Mouse (Mus musculus): ENCODE data around the gene Cfap70. TPM values are rescaled to one million over a fixed set of nuclear protein-coding genes. Genes with fewer than 3 reads are reported as not detected.

Cfap70 gene
- total RNA-seq, 2 experiments from 2014 or later: 1.7 to 2.9 TPM

DNA sequence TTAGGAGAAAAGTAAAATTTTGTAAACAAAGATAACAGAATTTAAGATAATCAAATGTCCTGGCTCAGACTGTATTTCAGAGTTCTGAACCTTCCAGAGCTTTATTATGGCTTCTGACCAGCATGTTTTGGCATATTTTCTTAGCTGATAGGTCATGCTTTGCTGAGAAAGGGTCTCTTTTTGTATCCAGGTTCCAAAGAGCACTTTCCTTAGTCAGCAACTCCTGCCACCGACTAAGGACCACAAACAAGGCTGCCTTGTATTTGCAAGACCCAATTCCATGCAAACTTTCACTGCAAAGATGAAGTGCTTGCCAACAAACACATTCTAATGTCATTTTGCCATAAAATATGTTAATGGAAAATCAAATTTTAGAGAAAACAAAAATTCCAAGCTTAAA is 22.2 kb downstream of the Cfap70 start:
- intact Hi-C loops (cut with DNase I): no loop called here

DNA sequence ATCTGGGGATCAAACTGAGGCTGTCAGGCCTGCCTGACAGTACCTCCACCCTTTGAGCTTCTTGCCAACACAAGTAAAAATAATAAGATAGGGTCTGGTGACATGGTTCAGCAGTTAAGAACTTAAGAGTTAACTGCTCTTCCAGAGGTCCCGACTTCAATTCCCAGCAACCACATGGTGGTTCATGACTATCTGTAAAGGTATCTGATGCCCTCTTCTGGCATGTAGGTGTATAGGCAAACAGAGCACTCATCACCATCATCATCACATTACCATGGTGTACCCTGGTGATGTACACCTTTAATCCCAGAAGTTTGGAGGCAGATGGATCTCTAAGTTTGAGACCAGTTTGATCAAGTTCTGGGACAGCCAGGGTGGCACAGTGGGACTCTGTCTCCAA is 23.4 kb downstream of the Cfap70 start:
- no peak for DNase-seq
- intact Hi-C loops (cut with DNase I): no loop called here

More for the DNA sequence above, 22.2 kb downstream of the Cfap70 start:
- DNase-seq: no peak

DNA sequence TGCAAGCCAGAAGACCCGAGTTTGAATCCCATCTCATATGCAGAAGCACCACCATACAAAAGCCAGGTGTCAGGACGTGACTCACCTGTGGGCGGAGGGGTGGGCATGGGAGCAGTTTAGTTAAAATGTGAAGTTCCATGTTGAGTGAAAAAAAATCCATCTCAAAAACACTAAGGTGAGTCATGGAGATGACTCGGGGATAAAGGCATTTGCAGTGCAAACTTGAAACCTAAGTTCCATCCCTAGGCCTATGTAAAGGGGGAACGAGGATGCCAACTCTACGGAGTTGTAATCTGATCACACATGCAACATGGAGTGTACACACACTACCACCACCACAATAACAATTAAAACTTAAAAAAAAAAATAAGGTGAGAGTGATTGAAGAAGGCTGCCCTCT is 29.0 kb downstream of the Cfap70 start:
- intact Hi-C loops (cut with DNase I): no loop called here
- no peak for DNase-seq

DNA sequence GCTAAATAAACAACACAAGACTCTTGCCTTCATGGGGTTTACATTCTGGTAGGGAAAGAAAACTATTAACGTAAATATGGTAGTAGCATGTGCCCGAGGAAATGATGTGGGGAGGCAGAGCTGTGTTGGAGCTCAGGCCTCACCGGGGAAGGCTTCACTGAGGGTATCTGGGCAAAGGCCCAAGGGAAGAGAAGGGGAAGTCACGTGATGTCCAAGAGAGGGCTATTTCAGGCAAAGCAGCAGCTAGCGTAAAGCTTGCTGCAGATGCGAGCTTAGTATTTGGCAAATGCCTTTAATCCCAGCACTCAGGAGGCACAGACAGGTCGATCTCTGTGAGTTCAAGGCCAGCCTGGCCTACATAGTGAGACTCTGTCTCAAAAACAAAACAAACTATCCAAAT is 29.8 kb downstream of the Cfap70 start:
- intact Hi-C loops (cut with DNase I): no loop called here
- DNase-seq: no peak

DNA sequence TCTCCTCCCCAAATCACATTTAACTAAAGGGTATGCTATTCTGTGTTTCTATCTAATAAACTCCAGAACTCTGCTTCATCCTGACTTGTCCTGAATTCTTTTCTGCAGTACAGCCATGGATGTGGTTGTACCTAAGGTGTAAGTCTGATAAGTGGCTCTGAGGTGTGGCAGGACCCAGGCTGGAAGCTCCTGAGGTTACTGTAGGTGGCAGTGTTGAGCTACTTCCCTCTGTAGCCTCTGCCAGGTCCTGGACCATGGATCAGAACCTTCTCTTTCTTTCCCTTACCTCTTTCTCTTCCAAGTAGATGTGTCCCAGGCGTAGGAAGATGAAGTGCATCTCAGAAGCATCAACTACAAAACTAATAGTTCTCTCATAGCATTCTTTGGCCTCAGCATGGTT is 52.0 kb downstream of the Cfap70 start:
- intact Hi-C loops (cut with DNase I): no loop called here
- DNase-seq: peak; percentile 18

DNA sequence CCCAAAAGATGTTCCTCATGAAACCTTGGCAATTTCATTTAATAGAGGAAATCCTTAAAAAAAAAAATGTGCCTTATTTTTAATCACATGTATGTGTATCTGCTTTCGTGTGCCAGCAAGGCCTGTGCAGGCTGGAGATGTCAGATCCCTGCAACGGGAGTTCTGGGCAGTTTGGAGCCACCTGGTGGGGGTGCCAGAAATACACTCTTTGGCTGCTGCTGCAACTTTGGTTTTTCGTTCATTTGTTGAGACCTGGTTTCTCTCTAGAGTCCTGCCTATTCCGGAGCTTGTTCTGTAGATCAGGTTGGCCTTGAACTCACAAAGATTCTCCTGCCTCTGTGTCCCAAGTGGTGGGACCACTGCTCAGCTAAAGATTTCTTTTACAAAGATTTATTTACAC is 53.2 kb downstream of the Cfap70 start:
- DNase-seq: peak; percentile 24
- intact Hi-C loops (cut with DNase I): loop anchor here (10.0 kb wide), 1 partner anchor 46 kb away; no protein-coding TSS in a partner anchor

DNA sequence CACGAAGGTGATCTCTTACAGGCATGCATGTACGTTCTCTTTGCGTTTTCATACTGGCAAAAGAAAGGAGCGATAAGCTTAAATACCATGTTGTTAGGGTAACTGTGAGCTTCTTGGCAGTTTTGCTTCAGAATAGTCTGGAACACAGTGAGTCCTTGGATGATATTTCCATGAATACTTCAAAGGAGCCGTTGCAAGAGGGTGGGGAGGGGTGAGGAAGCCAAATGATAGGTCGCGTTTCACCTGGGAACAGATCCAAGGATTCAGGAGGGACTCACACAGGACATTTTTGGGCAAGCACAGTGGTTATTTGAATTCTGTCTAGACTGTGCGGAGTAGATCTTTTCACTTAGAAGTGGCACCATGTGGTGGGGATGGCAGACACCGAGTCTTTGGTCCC is 54.8 kb downstream of the Cfap70 start:
- intact Hi-C loops (cut with DNase I): loop anchor here (10.0 kb wide), 1 partner anchor 48 kb away; no protein-coding TSS in a partner anchor
- no peak for DNase-seq

DNA sequence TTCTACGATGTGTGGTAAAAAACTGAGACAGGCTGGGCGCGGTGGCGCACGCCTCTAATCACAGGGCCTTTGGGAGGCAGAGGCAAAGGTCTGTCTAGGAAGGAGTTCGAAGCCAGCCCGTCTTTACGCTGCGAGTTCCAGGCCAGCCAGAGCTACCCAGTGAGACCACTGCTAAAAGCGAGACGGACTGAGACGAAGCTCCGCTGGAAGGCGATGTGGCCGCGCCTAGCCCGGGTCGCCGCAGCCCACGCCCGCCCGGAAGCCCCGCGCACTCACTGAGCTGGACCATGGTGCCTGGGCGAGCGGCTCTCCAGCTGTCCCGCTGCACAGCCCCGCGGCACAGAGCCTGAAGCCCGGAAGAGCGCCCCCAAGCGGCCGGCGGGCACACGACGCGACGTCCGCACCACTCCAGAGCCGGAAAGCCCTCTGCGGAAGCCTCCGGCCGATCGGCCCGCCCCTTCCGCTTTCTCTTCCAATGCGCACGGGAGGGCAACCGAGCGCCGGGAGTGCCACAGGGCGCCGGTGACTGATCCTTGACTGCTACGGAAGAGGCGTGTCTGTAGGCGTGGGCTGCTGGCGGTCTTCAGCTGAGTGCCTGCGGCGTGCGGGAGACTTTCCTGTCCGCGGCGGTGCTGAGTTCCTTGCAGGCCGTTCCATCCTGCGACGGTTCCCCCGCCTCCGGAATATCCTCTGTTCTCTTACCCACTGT is 58.7 kb downstream of the Cfap70 start, which contains the start of gene Mrps16:
Gene Mrps16 (minus strand): TSS at position 430 of the 709 bp plus-strand sequence.
- intact Hi-C loops (cut with DNase I): loop anchor here (10.0 kb wide), 1 partner anchor 51 kb away; no protein-coding TSS in a partner anchor
- DNase-seq: peak; percentile 96

DNA sequence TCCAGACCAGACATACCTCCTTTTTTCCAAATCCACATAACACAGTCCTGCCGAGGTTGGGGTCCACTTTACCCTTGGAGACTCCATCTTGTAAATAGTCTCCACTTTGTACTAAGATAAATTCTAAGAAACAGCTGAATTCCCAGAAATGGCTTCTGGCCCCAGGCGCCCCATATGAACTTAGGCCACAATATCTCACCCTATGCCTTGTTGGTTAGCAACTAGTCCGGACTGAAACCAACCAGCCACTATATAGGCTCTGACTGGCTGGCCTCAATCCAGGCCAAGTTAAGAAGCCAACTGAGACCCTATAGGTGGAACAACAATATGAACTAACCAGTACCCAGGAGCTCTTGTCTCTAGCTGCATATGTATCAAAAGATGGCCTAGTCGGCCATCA is 59.7 kb downstream of the Cfap70 start:
- no peak for DNase-seq
- intact Hi-C loops (cut with DNase I): loop anchor here (10.0 kb wide), 1 partner anchor 52 kb away; no protein-coding TSS in a partner anchor

DNA sequence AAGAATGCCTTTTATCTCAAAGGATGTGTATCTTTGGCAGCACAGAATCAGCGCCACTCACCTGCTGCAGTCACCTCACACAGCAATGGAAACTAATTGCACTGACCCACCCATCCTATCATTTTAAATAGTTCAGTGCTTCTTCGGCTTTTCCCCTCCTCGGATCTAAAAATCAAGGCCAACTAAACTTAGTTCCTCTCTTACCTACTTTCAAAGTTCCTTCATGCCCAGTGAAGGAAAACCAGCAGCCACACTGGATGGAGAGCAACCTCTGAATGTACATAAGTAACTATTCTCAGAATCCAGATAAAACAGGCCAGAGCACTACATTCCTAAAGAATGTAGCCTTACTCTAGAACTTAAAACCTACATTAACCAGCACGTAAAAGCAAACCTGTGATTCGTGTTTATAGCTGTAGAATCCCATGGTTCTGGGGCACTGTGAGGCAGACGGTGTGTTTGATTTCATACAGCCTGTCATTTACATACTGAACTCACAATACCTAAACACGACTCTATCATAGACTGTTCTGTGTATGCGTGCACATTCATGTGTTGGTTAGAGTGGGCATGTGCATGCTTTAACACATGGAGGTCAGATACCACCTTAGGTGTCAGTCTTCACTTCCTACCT is 62.5 kb downstream of the Cfap70 start:
- DNase-seq: no peak
- intact Hi-C loops (cut with DNase I): loop anchor here (10.0 kb wide), 1 partner anchor 55 kb away; no protein-coding TSS in a partner anchor

DNA sequence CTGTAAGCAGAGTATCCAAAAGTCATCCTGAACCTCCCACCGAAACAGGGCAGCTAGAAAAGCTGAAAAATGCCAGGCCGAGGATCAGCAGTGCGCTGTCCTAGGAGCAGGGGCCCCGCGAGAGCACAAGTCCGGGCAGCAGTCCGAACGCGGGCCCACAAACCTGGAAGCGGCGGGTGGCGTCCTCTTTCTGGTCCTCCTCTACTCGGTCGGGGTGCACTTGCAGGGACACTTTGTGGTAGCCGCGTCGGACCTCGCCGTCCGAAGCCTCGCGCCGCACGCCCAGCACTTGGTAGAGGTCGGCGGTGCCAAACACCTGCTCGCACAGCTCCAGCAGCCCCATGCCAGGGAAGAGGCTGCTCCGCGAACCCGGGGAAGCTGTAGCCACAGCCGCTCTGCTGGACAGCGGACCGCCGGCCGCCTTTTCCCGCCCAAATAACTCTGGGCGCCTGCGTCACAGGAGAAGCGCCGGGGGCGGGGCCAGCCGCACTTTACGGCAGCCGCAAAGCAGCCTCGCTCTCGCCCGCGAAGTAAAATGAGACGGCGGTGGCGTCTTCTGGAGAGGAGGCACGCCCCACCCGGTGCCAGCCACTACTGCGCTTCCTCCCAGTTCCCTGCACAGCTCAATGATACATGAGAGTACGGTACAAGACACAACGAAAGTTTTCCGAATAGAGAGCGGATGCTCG is 63.4 kb downstream of the Cfap70 start, which contains the start of gene Dnajc9:
Gene Dnajc9 (minus strand): TSS at position 470 of the 689 bp plus-strand sequence.
- peak; percentile 96 for DNase-seq
- intact Hi-C loops (cut with DNase I): no loop called here

DNA sequence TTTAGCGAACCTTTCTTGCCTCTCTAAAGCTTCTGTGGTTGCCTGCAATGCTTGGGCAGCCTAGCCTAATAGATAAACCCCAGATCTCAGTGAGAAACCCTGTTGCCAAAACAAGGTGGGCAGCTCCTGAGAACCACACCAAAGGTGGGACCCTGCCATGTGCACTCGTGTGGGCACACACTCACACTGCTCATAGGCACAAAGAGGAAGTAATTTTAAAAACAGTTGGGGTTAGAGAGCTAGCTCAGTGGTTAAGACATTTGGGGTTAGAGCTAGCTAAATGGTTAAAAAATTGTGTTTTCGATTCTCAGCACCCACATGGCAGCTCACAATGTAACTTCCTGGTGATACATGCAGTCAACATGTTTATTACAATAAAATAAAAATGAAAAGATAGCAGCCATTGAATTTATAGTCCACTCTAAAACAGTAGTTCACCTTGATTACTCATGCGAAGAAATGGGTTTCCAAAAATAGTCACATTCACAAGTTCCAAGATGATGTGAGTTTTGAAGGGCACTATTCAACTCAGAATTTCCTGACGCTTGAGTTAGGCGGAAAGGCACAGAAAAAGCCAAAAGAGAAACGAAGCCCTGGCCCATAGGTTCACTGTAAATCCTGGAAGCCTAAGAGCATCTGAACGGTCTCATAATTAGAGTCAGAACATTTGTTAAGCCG is 72.1 kb downstream of the Cfap70 start:
- intact Hi-C loops (cut with DNase I): no loop called here
- no peak for DNase-seq

DNA sequence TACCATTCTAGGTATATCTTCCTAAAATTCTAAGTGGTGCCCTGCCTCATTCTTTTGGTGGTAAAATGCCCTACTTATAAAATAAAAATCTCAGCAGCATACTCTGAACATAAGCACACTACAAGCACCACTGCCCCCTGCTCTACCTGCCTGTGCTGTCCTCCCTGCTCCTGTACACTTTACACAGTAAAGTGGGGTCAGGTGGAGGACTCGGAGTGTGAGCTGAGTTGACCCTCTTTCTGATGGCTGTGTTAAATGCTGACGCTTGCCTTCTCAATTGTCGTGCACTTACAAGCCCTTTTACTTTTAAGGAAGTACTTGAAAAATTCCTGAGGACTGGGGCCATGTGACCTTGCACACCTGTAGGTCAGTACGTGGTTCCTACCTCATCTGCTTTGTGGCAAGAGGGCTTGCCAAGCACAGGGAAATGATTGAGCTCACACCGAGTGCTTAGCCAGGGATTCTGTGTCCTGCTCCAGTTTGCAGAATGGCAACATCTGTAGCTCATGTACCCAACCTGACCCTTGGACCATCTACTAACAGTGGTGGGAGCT is 72.9 kb downstream of the Cfap70 start:
- no peak for DNase-seq
- intact Hi-C loops (cut with DNase I): no loop called here

DNA sequence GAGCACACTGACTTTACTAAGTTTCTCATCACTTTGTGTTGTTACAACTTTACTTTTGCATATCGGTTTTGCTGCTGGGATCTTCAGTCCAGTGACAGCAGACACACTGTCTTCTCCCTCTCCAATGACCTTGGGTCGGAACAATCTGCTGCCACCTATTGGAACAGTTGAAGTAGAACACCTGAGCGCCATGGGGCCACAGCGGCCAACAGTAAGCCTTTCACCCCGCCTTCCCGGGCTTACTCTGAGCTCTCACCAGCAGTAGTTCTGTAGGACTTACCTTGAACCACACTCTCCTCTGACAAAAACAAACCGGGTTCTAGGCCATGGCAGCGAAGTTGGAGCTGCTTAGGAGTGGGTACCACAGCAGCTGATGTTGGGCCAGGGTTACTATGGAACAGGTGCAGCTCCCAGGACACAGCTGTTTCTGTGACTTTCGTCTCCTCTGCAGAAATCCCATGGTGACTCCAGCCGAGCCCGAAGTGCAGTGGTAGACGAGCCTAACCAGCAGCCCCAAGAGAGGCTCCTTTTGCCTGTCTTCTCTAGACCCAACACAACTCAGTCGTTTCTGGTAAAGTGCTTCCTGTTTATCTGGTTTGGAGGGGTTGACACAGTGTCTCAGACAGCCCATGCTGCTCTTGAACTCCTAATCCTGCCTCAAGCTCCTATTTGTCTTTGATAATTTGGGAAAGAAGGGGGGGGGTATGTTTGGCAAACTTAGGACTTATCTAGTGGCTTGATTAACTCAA is 73.5 kb downstream of the Cfap70 start:
- peak; percentile 24 for DNase-seq
- intact Hi-C loops (cut with DNase I): no loop called here

DNA sequence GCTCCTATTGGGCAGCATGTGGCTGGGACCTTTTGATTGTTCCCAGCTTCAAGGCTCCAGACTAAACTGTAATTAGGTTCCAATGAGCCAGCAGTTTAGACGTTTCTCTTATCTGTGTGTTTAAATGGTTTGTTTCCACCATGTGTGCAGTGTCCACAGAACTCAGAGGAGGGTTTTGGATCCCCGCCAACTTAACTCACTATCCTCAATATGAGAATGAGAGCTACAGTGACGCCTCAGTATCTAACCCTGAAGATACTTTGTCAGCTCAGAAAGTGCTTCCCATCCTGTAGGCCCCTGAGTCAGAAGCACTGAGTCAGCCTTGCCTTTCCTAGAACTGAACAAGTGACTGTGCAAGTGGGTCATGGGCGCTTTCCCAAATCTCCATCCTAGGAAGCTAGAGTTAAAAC is 74.9 kb downstream of the Cfap70 start:
- intact Hi-C loops (cut with DNase I): no loop called here
- no peak for DNase-seq

DNA sequence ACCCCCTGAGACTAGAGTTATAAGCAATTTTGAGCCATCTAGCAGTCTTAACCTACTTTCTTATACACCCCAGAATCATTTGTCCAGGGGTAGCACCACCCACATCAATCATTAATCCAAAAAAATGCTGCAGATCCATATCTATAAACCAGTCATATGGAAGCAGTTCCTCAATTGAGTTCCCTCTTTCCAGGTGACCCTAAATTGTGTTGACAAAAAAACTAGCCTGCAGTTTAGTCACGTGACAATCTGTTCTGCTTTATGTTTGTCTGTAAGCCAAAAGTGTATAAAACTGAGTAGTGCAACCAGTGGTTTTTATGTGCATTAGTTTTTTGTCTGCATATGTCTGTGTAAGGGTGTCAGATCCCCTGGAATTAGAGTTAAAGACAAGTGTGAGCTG is 80.2 kb downstream of the Cfap70 start:
- DNase-seq: no peak
- intact Hi-C loops (cut with DNase I): no loop called here

DNA sequence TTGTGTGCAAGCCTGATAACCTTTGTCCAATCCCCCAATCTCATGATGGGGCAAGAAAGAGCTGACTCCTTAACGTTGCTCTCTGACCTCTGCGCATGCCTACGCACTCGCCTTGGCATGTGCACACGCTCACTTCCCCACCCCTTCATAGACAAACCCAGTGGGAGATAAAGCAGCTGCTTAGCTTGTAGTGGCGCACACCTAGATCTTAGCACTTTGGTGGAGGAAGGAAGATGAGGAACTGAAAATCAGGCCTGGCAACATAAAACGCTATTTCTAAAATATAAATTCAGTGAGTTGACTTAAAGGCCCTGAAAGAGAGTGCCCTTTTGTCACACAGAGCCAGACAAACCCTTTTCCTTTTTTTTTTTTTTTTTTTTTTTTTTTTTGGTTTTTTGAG is 81.2 kb downstream of the Cfap70 start:
- DNase-seq: no peak
- intact Hi-C loops (cut with DNase I): no loop called here

DNA sequence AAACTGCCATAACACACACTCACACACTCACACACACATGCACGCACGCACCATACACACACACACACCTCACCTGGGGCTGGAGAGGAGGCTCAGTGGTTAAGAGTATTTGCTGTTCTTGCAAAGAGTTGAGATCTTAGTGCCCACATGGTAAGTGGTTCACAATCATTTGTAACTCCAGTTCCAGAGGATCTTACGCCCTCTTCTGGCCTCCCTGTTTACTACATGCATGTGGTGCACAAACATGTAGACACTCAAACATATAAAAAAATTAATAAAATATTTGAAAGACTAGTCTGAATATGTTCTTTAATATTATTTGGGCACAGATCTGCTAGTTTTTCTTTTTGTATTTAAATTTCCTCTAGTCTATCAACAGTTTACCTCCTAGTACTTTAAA is 83.8 kb downstream of the Cfap70 start:
- intact Hi-C loops (cut with DNase I): no loop called here

DNA sequence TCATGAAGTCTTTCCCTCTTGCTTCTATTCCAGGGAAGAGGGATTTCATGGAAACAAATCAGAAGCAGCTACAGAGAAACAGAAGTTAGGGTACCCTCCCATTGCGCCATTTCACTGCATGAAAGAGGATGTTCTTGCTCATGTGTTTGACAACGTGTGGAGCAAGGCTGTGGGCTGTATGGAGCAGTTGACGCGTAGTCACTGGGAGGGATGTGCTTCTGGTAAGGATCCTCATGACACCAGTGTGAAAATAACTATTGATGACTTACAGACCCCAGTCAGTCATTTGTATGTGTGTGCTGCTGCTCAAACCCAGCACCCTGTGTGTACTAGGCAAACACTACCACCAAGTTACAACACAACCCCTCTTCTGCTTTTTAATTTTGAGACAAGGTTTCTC is 88.8 kb downstream of the Cfap70 start:
- intact Hi-C loops (cut with DNase I): no loop called here
- no peak for DNase-seq

More for the DNA sequence above, 83.8 kb downstream of the Cfap70 start:
- no peak for DNase-seq

Data from left cerebral cortex, postnatal 4 days (tissue).